Mouse (Mus musculus): ENCODE results near the gene Olfr1301.

Olfr1301 gene

DNA sequence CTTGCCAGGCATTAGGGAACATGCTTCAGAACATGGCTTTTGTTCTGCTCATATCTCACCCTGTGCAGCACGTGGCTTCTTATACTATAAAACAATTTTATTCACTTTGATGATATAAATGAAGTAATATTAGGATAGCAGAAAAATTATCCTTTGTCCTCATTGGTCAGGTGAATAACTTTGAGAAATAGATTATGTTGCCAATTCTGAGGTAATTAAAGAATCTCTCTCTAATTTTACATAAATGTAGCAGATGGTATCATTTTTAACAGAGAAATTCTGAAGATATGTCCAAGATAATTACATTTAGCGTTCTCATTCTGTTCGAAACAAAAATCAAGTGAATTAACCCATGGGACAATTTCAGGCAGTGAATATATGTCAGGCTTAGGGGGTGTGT lies at the start of gene Olfr1301:
Gene Olfr1301, plus strand, starts transcription at position 301 of the 400 bp plus-strand sequence.
- TF ChIP-seq CTCF (conservative IDR thresholded peaks at IDR 0.05; ENCODE audit: low read length) (no peak), POU5F1 (IDR thresholded peaks at IDR 0.05; ENCODE audit: borderline replicate concordance, low read length) (no peak), NANOG (IDR thresholded peaks at IDR 0.05; ENCODE audit: borderline replicate concordance, low read length) (no peak)
- H3K36me3 ChIP-seq (ENCODE audit: insufficient read depth, low read length) = no peaks in the 10 kb centered on the region
- H3K27me3 ChIP-seq (ENCODE audit: insufficient read depth, low read length) = no peaks in the 10 kb centered on the region
- no peak within 1 kb of the TSS for H3K4me3 ChIP-seq (replicated peaks; ENCODE audit: low read length)
- no peaks in the 10 kb centered on the region for H3K4me1 ChIP-seq (replicated peaks; ENCODE audit: low read depth, low read length)
- H3K9me3 ChIP-seq (ENCODE audit: low read length) = no peaks in the 10 kb centered on the region

DNA sequence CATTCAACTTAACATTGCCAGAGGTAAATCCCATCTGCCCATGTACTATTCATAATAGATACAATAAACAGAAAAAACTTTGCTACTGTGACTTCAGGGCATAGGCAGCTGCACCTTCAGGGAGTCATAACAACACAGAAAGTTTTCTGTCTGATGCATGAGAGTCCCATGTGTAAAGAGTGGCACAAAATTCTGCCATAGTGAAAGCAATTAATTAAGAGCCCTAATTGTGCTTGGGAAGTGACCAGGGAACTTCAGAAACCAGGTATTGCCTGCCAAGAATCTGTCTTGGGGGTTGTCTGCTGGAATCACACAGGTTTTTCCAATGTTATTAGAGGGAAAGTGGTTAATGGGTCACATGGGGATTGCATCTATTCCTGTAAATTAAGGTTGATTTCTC lies 24.1 kb upstream of the Olfr1301 start:
- Histone ChIP-seq H3K9me3 (ENCODE audit: low read length) (no peaks in the 10 kb centered on the region), H3K4me3 (replicated peaks; ENCODE audit: low read length) (no peak overlapping the region), H3K27me3 (ENCODE audit: insufficient read depth, low read length) (no peaks in the 10 kb centered on the region), H3K4me1 (replicated peaks; ENCODE audit: low read depth, low read length) (no peaks in the 10 kb centered on the region), H3K36me3 (ENCODE audit: insufficient read depth, low read length) (no peaks in the 10 kb centered on the region)
- TF ChIP-seq POU5F1 (IDR thresholded peaks at IDR 0.05; ENCODE audit: borderline replicate concordance, low read length) (no peak), CTCF (conservative IDR thresholded peaks at IDR 0.05; ENCODE audit: low read length) (no peak), NANOG (IDR thresholded peaks at IDR 0.05; ENCODE audit: borderline replicate concordance, low read length) (no peak)

DNA sequence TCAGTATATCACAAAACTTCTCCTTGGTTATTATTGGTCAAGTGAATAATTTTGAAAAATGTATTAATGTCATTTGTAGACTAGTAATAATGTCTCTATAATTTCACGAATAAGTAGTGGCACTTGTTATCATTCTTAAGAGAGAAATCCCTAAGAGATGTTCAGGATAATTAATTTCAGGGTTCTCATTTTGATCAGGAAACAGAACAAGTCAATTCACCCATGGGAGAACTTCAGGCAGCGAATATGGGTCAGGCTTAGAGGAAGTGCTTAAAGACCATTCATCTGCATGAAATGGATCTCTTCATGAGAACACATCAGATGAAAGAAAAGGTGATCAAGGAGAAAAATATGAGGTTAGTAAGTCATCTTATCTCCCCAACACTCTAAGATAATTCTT lies 26.3 kb downstream of the Olfr1301 start, which contains the start of gene Olfr1302:
Gene Olfr1302, plus strand, starts transcription at position 301 of the 400 bp plus-strand sequence.
- TF ChIP-seq NANOG (IDR thresholded peaks at IDR 0.05; ENCODE audit: borderline replicate concordance, low read length) (no peak), POU5F1 (IDR thresholded peaks at IDR 0.05; ENCODE audit: borderline replicate concordance, low read length) (no peak), CTCF (conservative IDR thresholded peaks at IDR 0.05; ENCODE audit: low read length) (no peak)
- Histone ChIP-seq H3K4me3 (replicated peaks; ENCODE audit: low read length) (no peak within 1 kb of the TSS), H3K36me3 (ENCODE audit: insufficient read depth, low read length) (no peaks in the 10 kb centered on the region), H3K27me3 (ENCODE audit: insufficient read depth, low read length) (no peaks in the 10 kb centered on the region), H3K4me1 (replicated peaks; ENCODE audit: low read depth, low read length) (no peaks in the 10 kb centered on the region), H3K9me3 (ENCODE audit: low read length) (no peaks in the 10 kb centered on the region)
